Mouse (Mus musculus) kidney, postnatal 25 days (tissue): Measurements from ENCODE around the gene Ccdc91.

Source experiments
- DNase-seq, 2 experiments: peaks; one replicate each; pipeline ENCODE4 v3.0.0; 2021; ENCODE audit warnings: mixed read lengths in 2 of 2

Ccdc91 gene

GRCm38 (mm10) chr6:147574454-147575182 lies 99.0 kb downstream of the Ccdc91 start:
- DNase-seq, result no peak

GRCm38 (mm10) chr6:147575183-147575784 lies 99.7 kb downstream of the Ccdc91 start:
- no peak for DNase-seq

- DNase-seq, result no peak
Measured at GRCm38 (mm10) chr6:147587675-147588074, 112.0 kb downstream of the Ccdc91 start.

GRCm38 (mm10) chr6:147606666-147607065 lies 131.0 kb downstream of the Ccdc91 start:
- DNase-seq, result no peak

GRCm38 (mm10) chr6:147607613-147608012 lies 132.0 kb downstream of the Ccdc91 start:
- no peak for DNase-seq

GRCm38 (mm10) chr6:147615306-147615705 lies 139.7 kb downstream of the Ccdc91 start:
- DNase-seq, result no peak

- DNase-seq, result no peak
Measured at GRCm38 (mm10) chr6:147623142-147623541, 147.5 kb downstream of the Ccdc91 start.

- DNase-seq, result no peak
Measured at GRCm38 (mm10) chr6:147636464-147636863, 160.8 kb downstream of the Ccdc91 start.

GRCm38 (mm10) chr6:147643875-147644274 lies 168.2 kb downstream of the Ccdc91 start:
- DNase-seq, result no peak

GRCm38 (mm10) chr6:147644391-147644790 lies 168.8 kb downstream of the Ccdc91 start:
- DNase-seq, result no peak

- no peak for DNase-seq
Measured at GRCm38 (mm10) chr6:147646401-147646968, 170.9 kb downstream of the Ccdc91 start.

GRCm38 (mm10) chr6:147658025-147658424 lies 182.4 kb downstream of the Ccdc91 start:
- no peak for DNase-seq

GRCm38 (mm10) chr6:147660718-147661117 lies 185.1 kb downstream of the Ccdc91 start:
- DNase-seq, result no peak

- no peak for DNase-seq
Measured at GRCm38 (mm10) chr6:147661841-147662240, 186.2 kb downstream of the Ccdc91 start.

GRCm38 (mm10) chr6:147662610-147663009 lies 187.0 kb downstream of the Ccdc91 start:
- no peak for DNase-seq

- peak; percentile 46 to 77 for DNase-seq
Measured at GRCm38 (mm10) chr6:147664339-147664738, 188.7 kb downstream of the Ccdc91 start.

- no peak for DNase-seq
Measured at GRCm38 (mm10) chr6:147671366-147671765, 195.7 kb downstream of the Ccdc91 start.

GRCm38 (mm10) chr6:147672481-147672880 lies 196.9 kb downstream of the Ccdc91 start:
- no peak for DNase-seq

- DNase-seq, result no peak
Measured at GRCm38 (mm10) chr6:147675022-147675733, 199.6 kb downstream of the Ccdc91 start.

- no peak for DNase-seq
Measured at GRCm38 (mm10) chr6:147676214-147676613, 200.6 kb downstream of the Ccdc91 start.
